Mouse (Mus musculus) kidney, postnatal 0 days (tissue): ENCODE data around the gene Rbm17. TPM values are rescaled to one million over a fixed set of nuclear protein-coding genes. Genes with fewer than 3 reads are reported as not detected.

Source experiments
- ATAC-seq: fragments of 200-750 bp; cut with Nextera tagmentation; replicated peaks from 2 replicates; pipeline ENCODE4 v1.8.0; 2017; ENCODE audit warnings: low read depth, moderate number of reproducible peaks, moderate TSS enrichment, moderate library complexity; ENCODE audit not compliant: low FRiP score
- DNase-seq: peaks from one replicate; pipeline ENCODE4 v3.0.0-alpha.2; 2016; ENCODE audit warnings: low spot score
- H3K27ac ChIP-seq: fragments of 300-500 bp; sonication (generic); 2 replicates; pipeline ENCODE4 v1.5.1; 2014; ENCODE audit warnings: mild to moderate bottlenecking
- H3K27me3 ChIP-seq: fragments of 300-500 bp; sonication (generic); 2 replicates; pipeline ENCODE4 v1.6.1; 2014; ENCODE audit warnings: low read length, mixed read lengths; ENCODE audit not compliant: insufficient read depth
- H3K36me3 ChIP-seq: fragments of 300-500 bp; sonication (generic); 2 replicates; pipeline ENCODE4 v1.6.1; 2014; ENCODE audit warnings: low read length, mixed read lengths; ENCODE audit not compliant: insufficient read depth
- H3K4me1 ChIP-seq: fragments of 300-500 bp; sonication (generic); replicated peaks from 2 replicates; pipeline ENCODE4 v1.6.1; 2014; ENCODE audit warnings: antibody characterized with exemption, low read length, mixed read lengths; ENCODE audit not compliant: insufficient read depth
- H3K4me2 ChIP-seq: fragments of 300-500 bp; sonication (generic); 2 replicates; pipeline ENCODE4 v1.6.1; 2014; ENCODE audit warnings: mild to moderate bottlenecking, low read length, moderate library complexity, mixed read lengths
- H3K4me3 ChIP-seq: fragments of 300-500 bp; sonication (generic); replicated peaks from 2 replicates; pipeline ENCODE4 v1.5.1; 2014; ENCODE audit warnings: low read depth, low read length
- H3K9ac ChIP-seq: fragments of 300-500 bp; sonication (generic); 2 replicates; pipeline ENCODE4 v1.6.1; 2014; ENCODE audit warnings: low read depth, low read length
- H3K9me3 ChIP-seq: fragments of 300-500 bp; sonication (generic); replicated peaks from 2 replicates; pipeline ENCODE4 v1.6.1; 2016; ENCODE audit warnings: low read length, inconsistent platforms, mixed read lengths
- CTCF ChIP-seq: IDR thresholded peaks from 2 replicates; pipeline ENCODE4 v1.5.1; 2016; ENCODE audit warnings: antibody characterized with exemption, low read depth, mild to moderate bottlenecking, moderate library complexity
- WGBS: fragments of 180-500 bp; shearing (Covaris S2); extraction: QIAGEN DNeasy Blood & Tissue Kit; methylation state at CpG from one replicate; pipeline ENCODE4 v1.1.7; 2014; 5-methylcytosine and 5-hydroxymethylcytosine counted together
- polyA plus RNA-seq: library from polyadenylated mRNA; unstranded; fragments of >200 nt; fragmentation: Nextera tagmentation; extraction: Ambion mirVana; gene quantifications from 2 replicates; pipeline ENCODE4 v1.2.1, GENCODE M21; 2015

Gene Rbm17
- polyA plus RNA-seq, 1 experiment from 2014 or later: 110 TPM

DNA sequence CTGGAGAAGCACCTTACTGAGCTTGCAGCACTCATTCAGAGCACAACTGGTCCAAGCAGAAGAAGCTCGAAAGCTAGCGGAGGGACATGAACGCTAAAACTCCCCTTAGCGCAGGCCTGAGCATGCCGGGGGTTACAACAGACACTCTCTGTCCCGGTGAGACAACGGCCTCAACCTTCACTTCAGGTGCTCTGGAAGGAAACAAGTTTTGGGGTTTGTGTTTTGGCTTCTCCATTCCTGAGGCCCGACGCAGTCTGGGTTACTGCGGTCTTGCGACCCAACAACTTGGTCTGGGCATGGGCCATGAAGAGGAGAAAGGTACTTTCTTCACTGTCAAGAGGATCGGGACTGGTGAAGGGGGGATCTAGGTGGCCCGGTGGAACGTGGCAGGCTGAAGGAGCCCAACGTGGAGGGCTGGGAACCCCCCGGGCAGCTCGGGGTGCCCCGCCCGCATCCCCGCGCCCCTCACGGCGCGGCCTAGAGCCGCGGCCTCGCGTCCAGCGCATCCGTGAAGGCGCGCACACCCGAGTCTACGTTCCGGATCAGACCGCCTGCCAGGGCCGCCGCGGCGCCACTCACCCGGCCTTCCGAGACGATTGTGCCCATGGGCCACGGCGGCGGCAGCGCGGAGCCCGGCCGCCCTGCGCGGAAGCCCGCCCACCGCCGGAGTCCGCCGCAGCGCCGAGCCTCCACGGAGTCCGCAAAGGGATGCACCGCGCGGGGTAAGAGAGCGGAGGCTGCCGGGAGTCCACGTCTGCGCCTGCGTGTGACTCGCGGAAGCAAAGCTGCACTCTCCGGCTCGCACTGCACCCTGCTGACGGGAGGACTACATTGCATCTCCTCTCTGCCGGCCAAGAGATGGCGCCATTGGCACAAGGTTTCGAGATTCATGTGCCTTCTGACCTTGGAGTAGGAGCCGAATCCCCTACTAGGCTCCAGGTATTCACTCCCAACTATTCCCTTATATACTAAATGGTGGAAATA lies 1.2 kb downstream of the Rbm17 start:
- ATAC-seq (peak; percentile 98), DNase-seq (peak; percentile 97)
- WGBS: under 1% methylated on average over 70 of the region's 78 CpGs
- Histone ChIP-seq H3K9me3 (no peaks in the 10 kb centered on the region), H3K27ac (peak overlapping the region; percentile 69), H3K9ac (peak overlapping the region; percentile 96), H3K4me2 (peak overlapping the region; percentile 78), H3K4me1 (peaks cover 8% of the 10 kb centered on the region; the same call in 1 of the 2 replicates), H3K36me3 (peaks cover 13% of the 10 kb centered on the region), H3K4me3 (peak overlapping the region; percentile 93), H3K27me3 (no peaks in the 10 kb centered on the region)
- peak; percentile 99 for TF ChIP-seq CTCF

- no peak for DNase-seq
- Histone ChIP-seq H3K4me2 (peak overlapping the region; percentile 78), H3K9me3 (no peaks in the 10 kb centered on the region), H3K27ac (no peak overlapping the region; the same call in 1 of the 2 replicates), H3K4me1 (peaks cover 8% of the 10 kb centered on the region; the same call in 1 of the 2 replicates), H3K36me3 (peaks cover 14% of the 10 kb centered on the region), H3K9ac (peak overlapping the region; percentile 96), H3K4me3 (peak overlapping the region; percentile 93), H3K27me3 (no peaks in the 10 kb centered on the region)
- no peak for ATAC-seq
- TF ChIP-seq CTCF: no peak
- WGBS: 78% methylated on average over 6 of the region's 6 CpGs
Measured at GRCm38 (mm10) chr2:11601795-11602194, 2.2 kb downstream of the Rbm17 start.

- H3K4me3 ChIP-seq: no peak overlapping the region
- ATAC-seq (no peak), DNase-seq (no peak)
- no peaks in the 10 kb centered on the region for H3K9me3 ChIP-seq
- no peak overlapping the region for H3K9ac ChIP-seq
- no peak overlapping the region for H3K27ac ChIP-seq
- H3K27me3 ChIP-seq: no peaks in the 10 kb centered on the region
- H3K4me2 ChIP-seq: no peak overlapping the region
- no peak for TF ChIP-seq CTCF
- H3K36me3 ChIP-seq: peaks cover 42% of the 10 kb centered on the region
- peaks cover 8% of the 10 kb centered on the region; the same call in 1 of the 2 replicates for H3K4me1 ChIP-seq
- 91% methylated on average over 7 of the region's 7 CpGs for WGBS
Measured at GRCm38 (mm10) chr2:11597906-11598305, 6.0 kb downstream of the Rbm17 start.

- 89% methylated on average over 2 of the region's 2 CpGs for WGBS
- no peak for TF ChIP-seq CTCF
- H3K36me3 ChIP-seq: peaks cover 54% of the 10 kb centered on the region
Measured at GRCm38 (mm10) chr2:11596690-11597089, 7.3 kb downstream of the Rbm17 start.

DNA sequence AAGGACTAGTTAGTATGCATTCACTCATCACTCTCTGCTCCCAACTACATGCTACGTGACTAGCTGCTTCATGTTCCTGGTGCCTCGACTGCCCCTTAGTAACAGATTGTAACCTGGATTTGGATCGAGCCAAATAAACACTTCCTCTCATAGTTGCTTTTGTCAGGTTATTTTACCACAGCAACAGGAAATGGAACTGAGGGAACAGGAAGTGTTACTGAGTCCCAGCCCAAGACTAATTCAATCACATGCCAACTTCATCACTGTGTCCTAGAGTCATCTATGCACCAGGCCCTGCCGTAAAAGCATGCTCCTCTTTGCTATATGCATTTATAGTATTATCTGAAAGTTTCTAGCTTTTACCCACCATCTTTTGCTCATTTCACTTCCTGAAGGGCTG lies 16.0 kb downstream of the Rbm17 start:
- Histone ChIP-seq H3K4me1 (no peaks in the 10 kb centered on the region), H3K4me3 (no peak overlapping the region), H3K27me3 (no peaks in the 10 kb centered on the region), H3K4me2 (no peak overlapping the region), H3K36me3 (peaks cover 72% of the 10 kb centered on the region), H3K9me3 (no peaks in the 10 kb centered on the region), H3K9ac (no peak overlapping the region), H3K27ac (no peak overlapping the region)
- no peak for DNase-seq
- WGBS: 81% methylated on average over 4 of the region's 4 CpGs
- ATAC-seq: no peak
- no peak for TF ChIP-seq CTCF

More at GRCm38 (mm10) chr2:11596690-11597089, 7.3 kb downstream of the Rbm17 start:
- Histone ChIP-seq H3K4me1 (peaks cover 3% of the 10 kb centered on the region; the same call in 1 of the 2 replicates), H3K9ac (no peak overlapping the region), H3K27me3 (no peaks in the 10 kb centered on the region), H3K27ac (no peak overlapping the region), H3K9me3 (no peaks in the 10 kb centered on the region), H3K4me2 (no peak overlapping the region), H3K4me3 (no peak overlapping the region)
- ATAC-seq (no peak), DNase-seq (no peak)

DNA sequence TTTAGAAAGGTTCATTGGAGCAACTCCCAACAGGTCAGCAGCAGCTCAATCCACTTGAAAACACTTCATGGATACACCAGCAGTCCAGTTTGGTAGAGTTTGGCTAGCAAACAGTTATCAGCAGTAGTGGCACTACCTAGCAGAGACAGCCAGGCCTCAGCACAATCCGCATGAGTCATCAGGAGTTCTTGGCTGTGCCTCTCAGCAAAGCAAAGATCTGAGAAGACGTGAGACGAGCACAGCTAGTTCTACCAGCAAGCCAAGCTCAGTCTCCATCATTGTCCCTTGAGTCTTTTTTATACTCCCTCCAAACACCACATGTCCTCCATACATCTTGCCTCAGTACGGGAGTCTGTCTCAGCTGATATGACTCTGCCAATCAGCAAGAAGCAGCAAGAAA lies 24.6 kb downstream of the Rbm17 start:
- no peak for ATAC-seq
- Histone ChIP-seq H3K4me3 (no peak overlapping the region), H3K27me3 (no peaks in the 10 kb centered on the region), H3K9me3 (no peaks in the 10 kb centered on the region), H3K9ac (no peak overlapping the region), H3K4me2 (no peak overlapping the region), H3K36me3 (peaks cover under 1% of the 10 kb centered on the region; the same call in 1 of the 2 replicates), H3K27ac (no peak overlapping the region), H3K4me1 (no peaks in the 10 kb centered on the region)
- no peak for TF ChIP-seq CTCF
- no peak for DNase-seq
- 94% methylated on average over 4 of the region's 4 CpGs for WGBS
